Mouse (Mus musculus): ENCODE data around the gene Cux1. TPM values are rescaled to one million over a fixed set of nuclear protein-coding genes. Genes with fewer than 3 reads are reported as not detected.

Cux1 gene
- polyA plus RNA-seq, 1 experiment = 69.2 TPM

DNA sequence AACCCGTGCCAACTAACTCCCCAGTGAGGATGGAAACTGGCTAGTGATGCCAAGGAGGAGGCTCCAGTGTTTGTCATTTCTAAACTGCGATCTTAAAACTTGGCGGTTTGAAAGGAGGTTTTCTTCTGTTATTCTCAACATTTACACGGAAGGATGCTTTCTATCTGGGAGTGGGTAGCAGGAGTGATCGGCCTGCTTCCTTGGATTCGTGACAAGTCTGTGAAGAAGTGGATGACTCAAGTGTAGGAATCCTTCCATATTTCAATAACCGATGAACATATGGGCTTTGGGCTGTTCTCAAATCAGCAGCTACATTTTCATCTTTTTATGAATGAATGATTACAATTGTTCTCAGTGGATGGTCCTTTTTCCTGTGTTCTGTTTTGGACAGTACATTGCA lies 282.2 kb downstream of the Cux1 start:
- peak in 1 of 2 experiments; percentile 41 for DNase-seq
- no peak for TF ChIP-seq POLR2A (IDR thresholded peaks at IDR 0.05; ENCODE audit: borderline replicate concordance, insufficient read depth, low read length)
- no peak for TF ChIP-seq CTCF (IDR thresholded peaks at IDR 0.05; ENCODE audit: borderline replicate concordance, insufficient read depth, low read depth, low read length)
- Histone ChIP-seq H3K27ac (ENCODE audit: insufficient read depth, low read length) (no peak overlapping the region), H3K4me1 (ENCODE audit: control insufficient read depth, insufficient read depth, low read length) (peaks cover 18% of the 10 kb centered on the region), H3K27me3 (ENCODE audit: control insufficient read depth, insufficient read depth, low read length) (no peaks in the 10 kb centered on the region), H3K4me3 (replicated peaks; ENCODE audit: insufficient read depth, low read depth, low read length) (no peak overlapping the region)
- 18% methylated on average over 7 of the region's 7 CpGs for WGBS

DNA sequence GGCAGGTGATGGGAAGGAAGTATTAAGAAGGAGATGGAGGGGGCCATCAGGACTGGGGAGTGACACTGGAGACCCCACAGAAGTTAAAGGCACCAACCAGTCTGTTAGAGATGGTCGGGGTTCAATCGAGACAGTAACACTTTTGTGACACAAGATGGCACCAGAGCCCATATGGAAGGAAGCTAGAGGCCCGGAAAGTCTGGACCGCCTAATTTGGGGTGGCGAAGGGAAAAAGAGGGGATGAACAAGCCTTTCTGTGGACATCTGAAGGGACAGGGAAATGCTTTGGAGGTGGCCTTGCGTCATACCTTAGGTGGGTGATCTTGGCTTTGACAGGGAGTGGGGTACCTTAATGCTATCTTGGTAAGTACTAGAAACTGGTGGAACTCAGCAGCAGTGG lies 285.9 kb downstream of the Cux1 start:
- peaks cover 3% of the 10 kb centered on the region; the same call in 1 of the 2 replicates for H3K4me1 ChIP-seq (ENCODE audit: control insufficient read depth, insufficient read depth, low read length)
- TF ChIP-seq CTCF (IDR thresholded peaks at IDR 0.05; ENCODE audit: borderline replicate concordance, insufficient read depth, low read depth, low read length) (peak; percentile 69), POLR2A (IDR thresholded peaks at IDR 0.05; ENCODE audit: borderline replicate concordance, insufficient read depth, low read length) (no peak)
- no peak overlapping the region for H3K4me3 ChIP-seq (replicated peaks; ENCODE audit: insufficient read depth, low read depth, low read length)
- no peaks in the 10 kb centered on the region for H3K27me3 ChIP-seq (ENCODE audit: control insufficient read depth, insufficient read depth, low read length)
- H3K27ac ChIP-seq (ENCODE audit: insufficient read depth, low read length) = no peak overlapping the region
- 44% methylated on average over 6 of the region's 6 CpGs for WGBS
- peak; percentile 38 to 49 for DNase-seq

DNA sequence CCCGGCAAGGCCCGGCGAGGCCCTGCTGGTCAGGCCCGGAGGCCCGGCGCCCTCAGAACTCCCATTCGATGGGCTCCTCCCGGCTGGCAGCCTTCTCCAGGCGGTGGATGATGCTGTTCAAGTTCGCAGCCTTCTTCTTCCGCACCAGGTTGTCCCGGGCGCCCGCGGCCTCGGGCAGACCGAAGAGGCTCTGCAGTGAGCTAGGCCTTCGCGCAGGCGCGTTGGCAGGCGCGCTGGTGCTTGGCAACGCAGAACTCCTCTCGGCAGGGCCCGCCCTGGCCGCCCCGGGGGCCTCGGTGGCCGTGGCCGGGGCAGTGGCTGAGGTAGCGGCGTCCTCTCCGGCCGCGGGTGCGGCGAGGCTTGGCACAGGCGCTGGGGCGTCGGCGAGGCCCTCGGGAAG lies 292.6 kb downstream of the Cux1 start:
- no peak for DNase-seq
- TF ChIP-seq POLR2A (IDR thresholded peaks at IDR 0.05; ENCODE audit: borderline replicate concordance, insufficient read depth, low read length) (no peak), CTCF (IDR thresholded peaks at IDR 0.05; ENCODE audit: borderline replicate concordance, insufficient read depth, low read depth, low read length) (no peak)
- no peaks in the 10 kb centered on the region for H3K4me1 ChIP-seq (ENCODE audit: control insufficient read depth, insufficient read depth, low read length)
- WGBS = 90% methylated on average over 43 of the region's 43 CpGs
- no peak overlapping the region for H3K4me3 ChIP-seq (replicated peaks; ENCODE audit: insufficient read depth, low read depth, low read length)
- H3K27ac ChIP-seq (ENCODE audit: insufficient read depth, low read length) = no peak overlapping the region
- no peaks in the 10 kb centered on the region for H3K27me3 ChIP-seq (ENCODE audit: control insufficient read depth, insufficient read depth, low read length)

DNA sequence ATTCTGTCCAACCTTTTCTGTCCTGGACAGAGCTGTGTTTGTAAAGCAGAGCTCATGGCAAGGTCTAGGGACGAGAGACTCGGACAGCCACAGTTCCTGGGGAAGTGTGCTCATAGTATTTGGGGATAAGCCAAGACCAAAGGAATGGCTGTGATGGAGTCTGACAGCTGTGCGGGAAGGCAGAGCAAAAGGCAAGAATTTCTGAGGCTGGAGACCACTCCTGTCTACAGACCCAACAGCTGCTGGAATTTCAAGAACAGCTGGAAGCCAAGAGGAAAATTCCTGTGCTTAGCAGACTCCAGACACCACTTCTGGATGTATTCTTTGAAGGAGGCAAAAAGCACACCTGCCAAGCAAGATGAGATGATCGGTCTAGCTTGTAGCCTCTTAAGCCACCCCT lies 297.4 kb downstream of the Cux1 start:
- Histone ChIP-seq H3K4me3 (replicated peaks; ENCODE audit: insufficient read depth, low read depth, low read length) (no peak overlapping the region), H3K27ac (ENCODE audit: insufficient read depth, low read length) (no peak overlapping the region), H3K4me1 (ENCODE audit: control insufficient read depth, insufficient read depth, low read length) (no peaks in the 10 kb centered on the region), H3K27me3 (ENCODE audit: control insufficient read depth, insufficient read depth, low read length) (no peaks in the 10 kb centered on the region)
- 59% methylated on average over 4 of the region's 4 CpGs for WGBS
- DNase-seq = no peak
- TF ChIP-seq CTCF (IDR thresholded peaks at IDR 0.05; ENCODE audit: borderline replicate concordance, insufficient read depth, low read depth, low read length) (no peak), POLR2A (IDR thresholded peaks at IDR 0.05; ENCODE audit: borderline replicate concordance, insufficient read depth, low read length) (no peak)

DNA sequence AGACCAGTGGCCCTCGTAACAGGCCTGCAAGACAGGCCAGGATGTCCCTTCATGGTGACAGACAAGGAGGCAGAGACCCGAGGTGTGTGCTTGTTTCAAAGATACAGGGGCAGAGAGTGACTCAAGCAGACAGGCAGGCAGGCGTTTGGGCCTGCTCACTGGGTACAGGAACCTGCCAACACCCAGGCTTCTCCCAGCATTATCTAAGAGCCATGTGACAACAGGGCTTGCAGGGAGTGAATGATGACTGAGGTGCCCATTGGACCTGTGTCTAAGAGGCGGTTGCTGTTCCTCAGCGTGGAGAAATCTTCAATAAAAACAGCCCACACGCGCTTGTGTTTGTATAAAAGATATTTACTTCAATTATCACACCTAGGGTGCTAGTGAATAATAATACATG lies 301.2 kb downstream of the Cux1 start:
- TF ChIP-seq POLR2A (IDR thresholded peaks at IDR 0.05; ENCODE audit: borderline replicate concordance, insufficient read depth, low read length) (no peak), CTCF (IDR thresholded peaks at IDR 0.05; ENCODE audit: borderline replicate concordance, insufficient read depth, low read depth, low read length) (no peak)
- Histone ChIP-seq H3K27ac (ENCODE audit: insufficient read depth, low read length) (no peak overlapping the region), H3K4me1 (ENCODE audit: control insufficient read depth, insufficient read depth, low read length) (no peaks in the 10 kb centered on the region), H3K4me3 (replicated peaks; ENCODE audit: insufficient read depth, low read depth, low read length) (no peak overlapping the region), H3K27me3 (ENCODE audit: control insufficient read depth, insufficient read depth, low read length) (no peaks in the 10 kb centered on the region)
- 84% methylated on average over 7 of the region's 7 CpGs for WGBS
- no peak for DNase-seq

DNA sequence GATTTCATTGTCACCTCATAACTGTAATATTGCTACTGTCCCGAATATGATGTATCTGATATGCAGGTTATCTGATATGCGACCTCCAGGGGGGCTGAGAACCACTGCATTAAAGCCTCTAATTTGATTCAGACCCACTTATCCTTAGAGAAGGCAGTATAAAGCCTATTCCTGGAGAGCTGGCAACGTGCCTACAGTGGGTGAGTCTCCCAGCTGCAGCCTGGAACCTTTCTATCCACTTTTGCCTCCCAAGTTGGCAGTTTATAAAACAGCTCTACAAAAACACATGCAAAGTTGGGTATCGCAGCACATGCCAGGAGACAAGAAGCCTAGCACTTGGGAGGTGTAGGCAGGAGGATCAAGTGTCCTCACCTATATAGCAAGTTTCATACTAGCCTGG lies 303.9 kb downstream of the Cux1 start:
- H3K27me3 ChIP-seq (ENCODE audit: control insufficient read depth, insufficient read depth, low read length) = no peaks in the 10 kb centered on the region
- 86% methylated on average over 4 of the region's 4 CpGs for WGBS
- no peaks in the 10 kb centered on the region for H3K4me1 ChIP-seq (ENCODE audit: control insufficient read depth, insufficient read depth, low read length)
- H3K27ac ChIP-seq (ENCODE audit: insufficient read depth, low read length) = no peak overlapping the region
- TF ChIP-seq POLR2A (IDR thresholded peaks at IDR 0.05; ENCODE audit: borderline replicate concordance, insufficient read depth, low read length) = no peak
- no peak for TF ChIP-seq CTCF (IDR thresholded peaks at IDR 0.05; ENCODE audit: borderline replicate concordance, insufficient read depth, low read depth, low read length)
- no peak for DNase-seq
- H3K4me3 ChIP-seq (replicated peaks; ENCODE audit: insufficient read depth, low read depth, low read length) = no peak overlapping the region

DNA sequence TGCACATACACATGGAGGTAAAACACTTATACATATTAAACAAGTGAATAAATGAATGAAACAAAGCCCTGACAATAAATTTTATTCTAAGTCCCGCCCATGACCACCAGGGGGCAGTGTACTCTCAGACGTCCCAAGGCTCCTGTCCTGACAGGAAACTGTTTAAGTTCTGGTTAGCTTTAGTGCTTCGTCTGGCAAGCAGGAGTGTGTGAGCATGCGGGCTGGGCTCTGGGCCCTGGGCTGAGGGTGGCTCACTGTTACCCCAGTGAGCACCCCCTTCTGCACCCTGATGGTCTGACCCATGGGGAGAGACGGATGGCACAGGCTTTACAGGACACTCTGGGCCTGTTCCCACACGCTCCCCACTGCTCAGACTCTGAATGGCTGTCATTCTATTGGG lies 308.4 kb downstream of the Cux1 start:
- no peak overlapping the region for H3K4me3 ChIP-seq (replicated peaks; ENCODE audit: insufficient read depth, low read depth, low read length)
- DNase-seq = peak; percentile 43 to 67
- no peak overlapping the region for H3K27ac ChIP-seq (ENCODE audit: insufficient read depth, low read length)
- TF ChIP-seq CTCF (IDR thresholded peaks at IDR 0.05; ENCODE audit: borderline replicate concordance, insufficient read depth, low read depth, low read length) (peak; percentile 83), POLR2A (IDR thresholded peaks at IDR 0.05; ENCODE audit: borderline replicate concordance, insufficient read depth, low read length) (no peak)
- 30% methylated on average over 6 of the region's 6 CpGs for WGBS
- H3K4me1 ChIP-seq (ENCODE audit: control insufficient read depth, insufficient read depth, low read length) = no peaks in the 10 kb centered on the region
- no peaks in the 10 kb centered on the region for H3K27me3 ChIP-seq (ENCODE audit: control insufficient read depth, insufficient read depth, low read length)

DNA sequence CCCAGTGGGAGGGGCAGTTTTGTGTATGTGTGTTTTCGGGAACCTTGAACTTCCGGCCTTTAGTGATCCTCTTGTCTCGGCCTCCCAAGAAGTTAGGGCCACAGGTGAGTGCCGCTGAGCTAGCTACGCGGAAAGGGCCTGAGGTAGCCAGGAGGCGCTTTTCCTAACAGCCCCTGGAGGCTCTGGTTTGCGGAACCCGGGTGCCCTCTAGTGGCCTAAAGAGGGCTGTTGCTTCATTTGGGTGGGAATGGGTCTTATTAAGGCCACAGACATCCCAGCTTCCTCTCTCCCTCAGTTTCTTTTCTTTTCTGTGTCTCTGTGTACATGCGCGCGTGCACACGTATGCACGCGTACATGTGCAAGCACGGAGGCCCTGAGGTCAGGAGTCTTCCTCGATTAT lies 314.4 kb downstream of the Cux1 start:
- no peaks in the 10 kb centered on the region for H3K4me1 ChIP-seq (ENCODE audit: control insufficient read depth, insufficient read depth, low read length)
- TF ChIP-seq POLR2A (IDR thresholded peaks at IDR 0.05; ENCODE audit: borderline replicate concordance, insufficient read depth, low read length) (no peak), CTCF (IDR thresholded peaks at IDR 0.05; ENCODE audit: borderline replicate concordance, insufficient read depth, low read depth, low read length) (peak; percentile 88)
- H3K27ac ChIP-seq (ENCODE audit: insufficient read depth, low read length) = no peak overlapping the region
- 17% methylated on average over 17 of the region's 17 CpGs for WGBS
- H3K27me3 ChIP-seq (ENCODE audit: control insufficient read depth, insufficient read depth, low read length) = no peaks in the 10 kb centered on the region
- peak; percentile 63 to 77 for DNase-seq
- H3K4me3 ChIP-seq (replicated peaks; ENCODE audit: insufficient read depth, low read depth, low read length) = no peak overlapping the region

Measured in cerebellum, adult 2 months (tissue).